Mouse (Mus musculus): Measurements from ENCODE around the gene Skint4.

The Skint4 gene

DNA sequence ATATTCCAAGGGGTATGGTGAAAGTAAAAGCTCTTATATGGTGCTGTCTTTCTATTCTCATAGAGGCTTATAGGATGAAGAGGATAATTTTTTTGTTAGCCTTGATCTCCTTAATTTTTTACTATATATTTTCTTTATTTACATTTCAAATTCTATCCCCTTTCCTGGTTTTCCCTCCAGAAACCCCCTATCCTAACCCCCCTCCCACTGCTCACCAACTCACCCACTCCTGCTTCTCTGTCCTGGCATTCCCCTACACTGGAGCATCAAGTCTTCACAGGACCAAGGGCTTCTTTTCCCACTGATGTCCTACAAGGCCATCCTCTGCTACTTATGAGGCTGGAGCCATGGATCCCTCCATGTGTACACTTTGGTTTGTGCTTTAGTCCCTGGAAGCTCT is at the start of gene Skint4:
Gene Skint4 (plus strand): TSS at position 301 of the 400 bp plus-strand sequence.
- no peak for DNase-seq
